In genomic region chr8:116944385-116944696, GRCm38 (mm10) we compare ENCODE assay signal across 8 mouse cellular contexts. TPM values are rescaled to one million over a fixed set of nuclear protein-coding genes. Genes with fewer than 3 reads are reported as not detected.
DNase-seq lines count a peak whose midpoint lies in the region; ATAC-seq and TF ChIP-seq lines count a peak whose summit lies in the region.

No protein-coding gene starts in this region.

- no peak for ATAC-seq in kidney, postnatal 0 days (replicated peaks; ENCODE audit: low FRiP score, low read depth)
- ATAC-seq in embryonic facial prominence, embryonic 12.5 days (ENCODE audit: insufficient number of reproducible peaks, insufficient read depth, low FRiP score, low TSS enrichment), result no peak
- no peak for ATAC-seq in intestine, embryonic 16.5 days

- TF ChIP-seq CTCF in kidney, postnatal 0 days (IDR thresholded peaks at IDR 0.05; ENCODE audit: low read depth), result no peak

- H3K36me3 ChIP-seq in kidney, postnatal 0 days (ENCODE audit: insufficient read depth, low read length), result no peaks in the 10 kb centered on the region
- peaks cover 5% of the 10 kb centered on the region; the same call in 1 of the 2 replicates for H3K36me3 ChIP-seq in embryonic facial prominence, embryonic 12.5 days
- no peaks in the 10 kb centered on the region for H3K36me3 ChIP-seq in intestine, embryonic 16.5 days (ENCODE audit: control insufficient read depth, insufficient read depth, low read length)
- H3K36me3 ChIP-seq in myocyte (ENCODE audit: control insufficient read depth, insufficient read depth), result no peaks in the 10 kb centered on the region

- no peaks in the 10 kb centered on the region for H3K27me3 ChIP-seq in kidney, postnatal 0 days (ENCODE audit: insufficient read depth, low read length)
- no peaks in the 10 kb centered on the region for H3K27me3 ChIP-seq in embryonic facial prominence, embryonic 12.5 days
- no peaks in the 10 kb centered on the region for H3K27me3 ChIP-seq in intestine, embryonic 16.5 days (replicated peaks; ENCODE audit: control insufficient read depth, insufficient read depth, low read length)
- H3K27me3 ChIP-seq in myocyte (ENCODE audit: control insufficient read depth, insufficient read depth, insufficient read length), result no peaks in the 10 kb centered on the region

- DNase-seq in kidney, postnatal 0 days (ENCODE audit: low spot score), result no peak
- no peak for DNase-seq in kidney, adult 8-10 months
- DNase-seq in embryo, embryonic 9.5 days (ENCODE audit: extremely low spot score), result no peak
- DNase-seq in testis, postnatal 14 days (ENCODE audit: low spot score), result no peak
- DNase-seq in adipocyte (ENCODE audit: low spot score), result no peak

- no peak for TF ChIP-seq POLR2A in myocyte (IDR thresholded peaks at IDR 0.05; ENCODE audit: insufficient read length, low read depth)

- no peaks in the 10 kb centered on the region for H3K9me3 ChIP-seq in kidney, postnatal 0 days (replicated peaks; ENCODE audit: low read length)
- H3K9me3 ChIP-seq in embryonic facial prominence, embryonic 12.5 days, result no peaks in the 10 kb centered on the region
- no peaks in the 10 kb centered on the region for H3K9me3 ChIP-seq in intestine, embryonic 16.5 days (ENCODE audit: control insufficient read depth, low read length)

- H3K79me2 ChIP-seq in myocyte (ENCODE audit: control insufficient read depth, insufficient read depth), result no peaks in the 10 kb centered on the region

- H3ac ChIP-seq in myocyte (ENCODE audit: control insufficient read depth, insufficient read length), result peak overlapping the region; percentile 73

- H3K27ac ChIP-seq in kidney, postnatal 0 days, result 0 out of 2 replicates have a peak overlapping the region, but pooled peaks have one; percentile 16
- no peak overlapping the region for H3K27ac ChIP-seq in embryonic facial prominence, embryonic 12.5 days
- no peak overlapping the region for H3K27ac ChIP-seq in intestine, embryonic 16.5 days (ENCODE audit: low read length)

- peak overlapping the region; percentile 97 for H3K4me2 ChIP-seq in kidney, postnatal 0 days (ENCODE audit: low read length)
- H3K4me2 ChIP-seq in embryonic facial prominence, embryonic 12.5 days (replicated peaks), result peak overlapping the region; percentile 94
- H3K4me2 ChIP-seq in intestine, embryonic 16.5 days (ENCODE audit: low read depth, low read length), result peak overlapping the region; percentile 97
- H3K4me2 ChIP-seq in myocyte (ENCODE audit: low read depth), result peak overlapping the region; percentile 96

- H3K9ac ChIP-seq in kidney, postnatal 0 days (ENCODE audit: low read depth, low read length), result peak overlapping the region; percentile 91
- H3K9ac ChIP-seq in embryonic facial prominence, embryonic 12.5 days, result peak overlapping the region; percentile 82; the same call in 1 of the 2 replicates
- peak overlapping the region; percentile 88 for H3K9ac ChIP-seq in intestine, embryonic 16.5 days (ENCODE audit: low read depth, low read length)

- WGBS in kidney, postnatal 0 days, result 11% methylated on average over 4 of the region's 4 CpGs
- WGBS in embryonic facial prominence, embryonic 12.5 days, result 10% methylated on average over 4 of the region's 4 CpGs
- 14% methylated on average over 4 of the region's 4 CpGs for WGBS in intestine, embryonic 16.5 days

- H3K4me1 ChIP-seq in kidney, postnatal 0 days (replicated peaks; ENCODE audit: insufficient read depth, low read length), result peaks cover 10% of the 10 kb centered on the region; the same call in 1 of the 2 replicates
- peaks cover 12% of the 10 kb centered on the region for H3K4me1 ChIP-seq in embryonic facial prominence, embryonic 12.5 days
- H3K4me1 ChIP-seq in intestine, embryonic 16.5 days (ENCODE audit: control insufficient read depth, insufficient read depth, low read length), result peaks cover 10% of the 10 kb centered on the region

- peak overlapping the region; percentile 99 for H3K4me3 ChIP-seq in kidney, postnatal 0 days (replicated peaks; ENCODE audit: low read depth, low read length)
- H3K4me3 ChIP-seq in embryonic facial prominence, embryonic 12.5 days, result peak overlapping the region; percentile 94
- peak overlapping the region; percentile 90 for H3K4me3 ChIP-seq in intestine, embryonic 16.5 days (ENCODE audit: low read length)
- peak overlapping the region; percentile 49 for H3K4me3 ChIP-seq in myocyte

TF ChIP-seq in myocyte, 11 proteins besides CTCF, POLR2A, EP300 and RAD21:
- TF ChIP-seq REST (IDR thresholded peaks at IDR 0.05; ENCODE audit: insufficient read depth, insufficient read length) (no peak), SRF (IDR thresholded peaks at IDR 0.05; ENCODE audit: control insufficient read depth, insufficient read length, low read depth) (no peak), MAX (IDR thresholded peaks at IDR 0.05; ENCODE audit: low read depth) (no peak), E2F4 (IDR thresholded peaks at IDR 0.05; ENCODE audit: insufficient read depth) (no peak), MYOD1 (IDR thresholded peaks at IDR 0.05; ENCODE audit: control insufficient read depth in 1 of 3, insufficient read length in 2 of 3, low read depth in 2 of 3) (no peak), TCF12 (IDR thresholded peaks at IDR 0.05; ENCODE audit: insufficient read depth, poor library complexity, severe bottlenecking) (no peak), TCF3 (IDR thresholded peaks at IDR 0.05; ENCODE audit: insufficient read length, low read depth) (no peak), POLR2AphosphoS2 (IDR thresholded peaks at IDR 0.05; ENCODE audit: insufficient read length, low read depth) (no peak), USF1 (IDR thresholded peaks at IDR 0.05; ENCODE audit: low read depth) (no peak), CEBPB (IDR thresholded peaks at IDR 0.05; ENCODE audit: insufficient read depth, poor library complexity, severe bottlenecking) (no peak), MYOG (IDR thresholded peaks at IDR 0.05; ENCODE audit: control insufficient read depth in 1 of 3, insufficient read depth in 1 of 3, insufficient read length in 2 of 3, low read depth in 2 of 3) (no peak)
TF ChIP-seq in myocyte: peak in this region for 0.

RNA-seq across cellular contexts. Expression of gene Atmin, which starts 1.1 kb away (rescaled TPM):
- 9.7 and 10.3 TPM in 2 replicates for polyA plus RNA-seq in kidney, postnatal 0 days (2015; fragmentation: Nextera tagmentation; extraction: Ambion mirVana)
- polyA plus RNA-seq in embryonic facial prominence, embryonic 12.5 days (2016; fragmentation: Nextera tagmentation; extraction: Ambion mirVana), result 12.5 and 12.6 TPM in 2 replicates
- 7.9 and 9.6 TPM in 2 replicates for polyA plus RNA-seq in intestine, embryonic 16.5 days (2015; fragmentation: Nextera tagmentation; extraction: Ambion mirVana)
- polyA plus RNA-seq in myocyte (2012; fragmentation: generic; extraction: Trizol), result 7.8 TPM

RNA-seq across cellular contexts. Expression of gene Cenpn, which starts 22.8 kb away (rescaled TPM):
- polyA plus RNA-seq in kidney, postnatal 0 days (2015; fragmentation: Nextera tagmentation; extraction: Ambion mirVana), result 18.7 and 21.8 TPM in 2 replicates
- polyA plus RNA-seq in embryonic facial prominence, embryonic 12.5 days (2016; fragmentation: Nextera tagmentation; extraction: Ambion mirVana), result 43.5 TPM in 2 replicates
- polyA plus RNA-seq in intestine, embryonic 16.5 days (2015; fragmentation: Nextera tagmentation; extraction: Ambion mirVana), result 20.4 and 26.9 TPM in 2 replicates
- polyA plus RNA-seq in myocyte (2012; fragmentation: generic; extraction: Trizol), result 9.2 TPM

RNA-seq across cellular contexts. Expression of gene Cmc2, which starts 23.1 kb away (rescaled TPM):
- polyA plus RNA-seq in kidney, postnatal 0 days (2015; fragmentation: Nextera tagmentation; extraction: Ambion mirVana), result 97.8 and 100 TPM in 2 replicates
- 74.5 and 79.6 TPM in 2 replicates for polyA plus RNA-seq in embryonic facial prominence, embryonic 12.5 days (2016; fragmentation: Nextera tagmentation; extraction: Ambion mirVana)
- polyA plus RNA-seq in intestine, embryonic 16.5 days (2015; fragmentation: Nextera tagmentation; extraction: Ambion mirVana), result 68.1 and 77.2 TPM in 2 replicates
- polyA plus RNA-seq in myocyte (2012; fragmentation: generic; extraction: Trizol), result 37.1 TPM

RNA-seq across cellular contexts. Expression of gene 1700030J22Rik, which starts 34.4 kb away (rescaled TPM):
- polyA plus RNA-seq in kidney, postnatal 0 days (2015; fragmentation: Nextera tagmentation; extraction: Ambion mirVana), result 1.4 and 1.6 TPM in 2 replicates
- 2.3 and 2.6 TPM in 2 replicates for polyA plus RNA-seq in embryonic facial prominence, embryonic 12.5 days (2016; fragmentation: Nextera tagmentation; extraction: Ambion mirVana)
- 0.76 and 0.80 TPM in 2 replicates for polyA plus RNA-seq in intestine, embryonic 16.5 days (2015; fragmentation: Nextera tagmentation; extraction: Ambion mirVana)
- 1.5 TPM for polyA plus RNA-seq in myocyte (2012; fragmentation: generic; extraction: Trizol)

RNA-seq across cellular contexts. Expression of gene Gcsh, which starts 49.0 kb away (rescaled TPM):
- polyA plus RNA-seq in kidney, postnatal 0 days (2015; fragmentation: Nextera tagmentation; extraction: Ambion mirVana), result 233 and 239 TPM in 2 replicates
- polyA plus RNA-seq in embryonic facial prominence, embryonic 12.5 days (2016; fragmentation: Nextera tagmentation; extraction: Ambion mirVana), result 125 and 127 TPM in 2 replicates
- polyA plus RNA-seq in intestine, embryonic 16.5 days (2015; fragmentation: Nextera tagmentation; extraction: Ambion mirVana), result 164 and 173 TPM in 2 replicates
- polyA plus RNA-seq in myocyte (2012; fragmentation: generic; extraction: Trizol), result 23.2 TPM

Comparison
In these comparisons a context has a peak if more than half of its experiments do, and no peak if none do; other contexts are left out.
1. H3K4me3 ChIP-seq: peak in every context shown above with its lines; median percentile 99 in kidney, postnatal 0 days; 94 in embryonic facial prominence, embryonic 12.5 days; 90 in intestine, embryonic 16.5 days; 49 in myocyte.